Mouse (Mus musculus) heart, adult 2 months (tissue): ENCODE data around the gene Prss42. TPM values are rescaled to one million over a fixed set of nuclear protein-coding genes. Genes with fewer than 3 reads are reported as not detected.

ENCODE experiments used
- DNase-seq, 2 experiments: peaks; one replicate each; pipeline ENCODE4 v3.0.0; 2021
- H3K27ac ChIP-seq: fragments of 200-600 bp; 2 replicates; pipeline ENCODE4 v1.8.1; 2022
- H3K27me3 ChIP-seq: fragments of 200-500 bp; 2 replicates; pipeline ENCODE4 v1.6.1; 2012; ENCODE audit warnings: mild to moderate bottlenecking, low read length, inconsistent platforms, mixed read lengths; ENCODE audit not compliant: control insufficient read depth, insufficient read depth
- H3K36me3 ChIP-seq: fragments of 200-500 bp; 2 replicates; pipeline ENCODE4 v1.6.1; 2012; ENCODE audit warnings: low read length, inconsistent platforms; ENCODE audit not compliant: control insufficient read depth, insufficient read depth
- H3K4me1 ChIP-seq: fragments of 200-500 bp; 2 replicates; pipeline ENCODE4 v1.6.1; 2011; ENCODE audit warnings: low read length; ENCODE audit not compliant: control insufficient read depth, insufficient read depth
- H3K4me3 ChIP-seq: fragments of 200-600 bp; 2 replicates; pipeline ENCODE4 v1.8.1; 2022
- H3K79me2 ChIP-seq: fragments of 200-500 bp; replicated peaks from 2 replicates; pipeline ENCODE4 v1.6.1; 2012; ENCODE audit warnings: mild to moderate bottlenecking, inconsistent platforms, low read length, moderate library complexity, mixed read lengths; ENCODE audit not compliant: control insufficient read depth, insufficient read depth
- H3K9ac ChIP-seq: fragments of 200-500 bp; 2 replicates; pipeline ENCODE4 v1.6.1; 2012; ENCODE audit warnings: low read depth, mild to moderate bottlenecking, control low read depth, inconsistent platforms, low read length, mixed read lengths
- CTCF ChIP-seq: fragments of 200-600 bp; IDR thresholded peaks from 2 replicates; pipeline ENCODE4 v1.8.1; 2022; ENCODE audit warnings: antibody characterized with exemption, mild to moderate bottlenecking, moderate library complexity
- EP300 ChIP-seq: fragments of 200-500 bp; IDR thresholded peaks from 2 replicates; pipeline ENCODE4 v1.6.1; 2011; ENCODE audit warnings: low read depth, low read length, control low read depth; ENCODE audit not compliant: insufficient read depth
- POLR2A ChIP-seq: fragments of 200-500 bp; IDR thresholded peaks from 2 replicates; pipeline ENCODE4 v1.6.1; 2011; ENCODE audit warnings: mild to moderate bottlenecking, low read depth, low read length, control low read depth; ENCODE audit not compliant: insufficient read depth
- WGBS: fragments of 180-500 bp; shearing (Covaris S2); methylation state at CpG from one replicate; pipeline ENCODE4 v1.1.7; 2018; 5-methylcytosine and 5-hydroxymethylcytosine counted together
- intact Hi-C: fragments of 180-260 bp; cut with DNase I; formaldehyde crosslinking; loops from one replicate; pipeline ENCODE4 v1.15.1; 2025
- polyA plus RNA-seq: library from polyadenylated mRNA; depleted of rRNA; stranded (reverse); fragments of >200 nt; gene quantifications from 2 replicates; pipeline ENCODE4 v1.2.3, GENCODE M21; 2012
- total RNA-seq, 2 experiments: library from RNA; stranded (reverse); gene quantifications; 2 replicates each; pipeline ENCODE4 v1.2.3; 2021

Prss42 gene
- total and polyA plus RNA-seq, 3 experiments = not detected

DNA sequence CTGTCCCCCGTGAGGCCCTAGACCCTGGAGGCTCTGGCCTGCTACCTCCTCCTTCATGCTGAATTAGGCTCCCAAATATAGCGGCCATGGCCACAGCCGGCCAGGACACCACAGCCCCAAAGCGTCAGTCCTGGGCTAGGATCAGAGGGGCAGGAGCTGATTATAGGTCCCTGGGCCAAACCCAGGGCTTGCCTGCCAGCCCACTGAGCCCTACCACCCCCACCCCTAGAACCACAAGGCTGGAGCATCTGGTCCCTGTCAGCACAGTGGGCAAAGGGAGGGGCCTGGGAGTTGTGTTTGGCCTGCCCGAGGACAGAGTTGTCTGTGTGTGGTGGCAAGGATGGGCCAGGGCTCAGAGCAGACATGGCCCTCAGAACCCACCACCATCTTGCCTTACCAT is 40.1 kb upstream of the Prss42 start:
- WGBS = 84% methylated on average over 5 of the region's 5 CpGs
- no peaks in the 10 kb centered on the region for H3K27me3 ChIP-seq
- H3K9ac ChIP-seq = no peak overlapping the region
- TF ChIP-seq CTCF = no peak
- TF ChIP-seq EP300 = no peak
- TF ChIP-seq POLR2A = no peak
- H3K27ac ChIP-seq = peak overlapping the region; percentile 65
- no peak overlapping the region for H3K4me3 ChIP-seq
- peaks cover 10% of the 10 kb centered on the region for H3K4me1 ChIP-seq
- intact Hi-C loops = loop anchor here (2.0 kb wide), 1 partner anchor 21 kb away; no protein-coding TSS in a partner anchor
- H3K79me2 ChIP-seq = no peaks in the 10 kb centered on the region
- no peak for DNase-seq
- H3K36me3 ChIP-seq = no peaks in the 10 kb centered on the region

DNA sequence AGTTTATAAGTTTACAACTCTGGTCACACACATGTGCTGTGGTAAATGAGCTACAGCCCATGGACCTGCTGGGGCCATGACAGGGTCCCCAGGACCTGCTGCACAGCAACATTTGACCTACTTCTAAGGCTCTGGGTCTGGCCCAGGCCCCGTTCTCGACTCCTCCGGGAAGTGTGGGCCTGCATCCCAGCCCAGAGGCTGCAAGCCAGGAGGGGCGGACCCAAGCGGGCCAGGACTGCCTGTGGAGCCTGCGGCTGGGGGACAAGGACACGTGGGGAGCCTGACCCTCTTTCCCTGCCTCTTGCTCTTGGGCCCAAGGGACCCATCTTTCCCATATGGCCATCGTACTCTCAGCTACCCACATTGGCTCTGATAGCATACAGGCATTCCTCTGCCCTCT is 39.4 kb upstream of the Prss42 start:
- Histone ChIP-seq H3K4me3 (no peak overlapping the region), H3K36me3 (no peaks in the 10 kb centered on the region), H3K27me3 (no peaks in the 10 kb centered on the region), H3K79me2 (no peaks in the 10 kb centered on the region), H3K27ac (peak overlapping the region; percentile 65), H3K4me1 (peaks cover 9% of the 10 kb centered on the region), H3K9ac (no peak overlapping the region)
- intact Hi-C loops = loop anchor here (1.0 to 2.0 kb wide), 3 partner anchors 20 to 42 kb away; no protein-coding TSS in a partner anchor
- peak; percentile 91 to 93 for DNase-seq
- no peak for TF ChIP-seq CTCF
- TF ChIP-seq EP300 = no peak
- no peak for TF ChIP-seq POLR2A
- 17% methylated on average over 8 of the region's 8 CpGs for WGBS

DNA sequence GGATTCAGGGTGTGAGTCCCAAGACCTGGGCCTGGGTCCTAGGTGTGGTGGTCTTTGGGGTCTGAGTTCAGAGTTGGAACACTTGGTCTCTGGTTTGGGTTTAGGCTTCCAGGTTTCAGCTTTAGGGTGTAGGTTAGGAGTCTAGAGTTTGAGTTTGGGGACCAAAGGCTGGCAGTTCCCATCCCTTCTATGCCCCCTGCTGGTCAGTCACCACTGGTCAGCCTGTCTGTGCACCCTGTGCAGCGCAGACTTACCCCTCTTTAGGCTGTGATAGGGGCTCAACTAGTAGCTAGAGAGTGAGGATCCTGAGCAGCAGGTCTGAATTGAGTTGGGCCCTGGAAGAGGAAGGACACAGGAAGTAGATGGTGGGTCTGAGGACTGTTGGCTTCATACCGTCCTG is 38.7 kb upstream of the Prss42 start:
- Histone ChIP-seq H3K27ac (peak overlapping the region; percentile 65), H3K9ac (no peak overlapping the region), H3K4me1 (peaks cover 9% of the 10 kb centered on the region), H3K27me3 (no peaks in the 10 kb centered on the region), H3K4me3 (no peak overlapping the region), H3K36me3 (no peaks in the 10 kb centered on the region), H3K79me2 (no peaks in the 10 kb centered on the region)
- DNase-seq = peak; percentile 67 to 69
- WGBS = 42% methylated on average over 2 of the region's 2 CpGs
- intact Hi-C loops = loop anchor here (1.0 to 2.0 kb wide), 3 partner anchors 20 to 43 kb away; no protein-coding TSS in a partner anchor
- no peak for TF ChIP-seq POLR2A
- TF ChIP-seq EP300 = 0 out of 2 replicates have a peak, but pooled peaks have one; percentile 67
- peak; percentile 88 for TF ChIP-seq CTCF

DNA sequence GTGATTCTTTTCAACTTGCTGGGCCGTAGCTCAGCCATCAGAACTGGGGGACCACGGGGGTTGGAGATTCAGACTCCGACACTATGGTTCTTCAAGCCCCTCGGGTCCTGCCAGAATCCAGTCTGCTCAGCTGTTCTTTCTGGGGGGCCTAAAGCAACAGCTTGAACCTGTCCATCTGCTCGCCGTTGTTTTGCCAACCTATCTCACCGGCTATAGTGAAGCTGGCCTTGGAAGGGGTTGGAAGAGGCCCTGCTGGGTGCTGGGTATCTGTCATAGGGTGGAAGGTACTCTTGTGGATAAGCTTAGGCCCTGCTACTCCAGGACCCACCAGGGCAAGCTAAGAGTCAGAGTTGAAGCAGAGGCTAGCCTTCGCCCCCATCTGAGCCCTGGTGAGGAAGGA is 37.1 kb upstream of the Prss42 start:
- Histone ChIP-seq H3K4me1 (peaks cover 9% of the 10 kb centered on the region), H3K36me3 (no peaks in the 10 kb centered on the region), H3K27me3 (no peaks in the 10 kb centered on the region), H3K9ac (no peak overlapping the region), H3K27ac (no peak overlapping the region), H3K79me2 (no peaks in the 10 kb centered on the region), H3K4me3 (no peak overlapping the region)
- TF ChIP-seq POLR2A = no peak
- no peak for TF ChIP-seq CTCF
- no peak for TF ChIP-seq EP300
- intact Hi-C loops = no loop called here
- WGBS = 84% methylated on average over 8 of the region's 8 CpGs
- DNase-seq = no peak

DNA sequence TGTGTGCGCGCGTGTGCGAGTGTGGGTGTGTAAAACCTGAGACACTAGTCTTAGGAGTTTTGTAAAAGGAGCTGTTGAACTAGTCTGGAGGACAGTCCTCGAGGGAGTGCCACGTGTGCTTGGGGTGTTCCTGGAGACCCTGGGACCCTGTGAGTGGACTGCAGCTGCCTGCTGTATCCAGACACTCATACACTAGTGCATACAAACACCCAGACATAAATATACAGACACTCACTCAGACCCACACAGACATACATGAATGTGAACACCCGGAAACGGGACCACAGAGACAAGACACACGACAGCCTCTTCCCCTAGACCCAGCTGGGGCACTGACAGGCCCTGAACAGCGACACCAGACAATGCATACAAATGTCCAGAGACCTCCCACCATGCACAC is 35.2 kb upstream of the Prss42 start:
- TF ChIP-seq POLR2A (no peak), EP300 (no peak), CTCF (no peak)
- H3K36me3 ChIP-seq = no peaks in the 10 kb centered on the region
- no peaks in the 10 kb centered on the region for H3K27me3 ChIP-seq
- H3K27ac ChIP-seq = peak overlapping the region; percentile 79
- DNase-seq = no peak
- H3K9ac ChIP-seq = peak overlapping the region; percentile 58
- H3K79me2 ChIP-seq = no peaks in the 10 kb centered on the region
- H3K4me1 ChIP-seq = peaks cover 9% of the 10 kb centered on the region
- intact Hi-C loops = no loop called here
- peak overlapping the region; percentile 32 for H3K4me3 ChIP-seq
- 78% methylated on average over 10 of the region's 10 CpGs for WGBS

DNA sequence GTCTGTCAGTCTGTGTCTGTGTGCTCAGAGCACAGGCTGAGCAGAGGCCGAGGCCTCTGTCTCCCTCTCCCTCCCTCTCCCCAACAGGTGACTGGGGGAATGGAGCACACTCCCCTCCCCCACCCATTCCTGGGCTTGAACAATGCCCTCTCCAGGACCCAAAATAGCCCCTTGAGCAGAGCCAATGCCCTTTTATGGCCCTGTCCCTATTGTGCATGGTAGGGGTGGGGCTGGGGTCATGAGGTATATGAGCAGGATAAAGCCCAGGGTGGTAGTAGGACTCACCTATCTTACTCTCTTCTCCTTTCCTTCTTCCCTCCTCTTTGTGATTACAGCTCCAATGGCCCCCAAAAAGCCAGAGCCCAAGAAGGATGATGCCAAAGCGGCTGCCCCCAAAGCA is 34.6 kb upstream of the Prss42 start:
- Histone ChIP-seq H3K79me2 (no peaks in the 10 kb centered on the region), H3K4me3 (peak overlapping the region; percentile 54), H3K36me3 (no peaks in the 10 kb centered on the region), H3K9ac (peak overlapping the region; percentile 78), H3K27me3 (no peaks in the 10 kb centered on the region), H3K4me1 (peaks cover 4% of the 10 kb centered on the region), H3K27ac (peak overlapping the region; percentile 95)
- intact Hi-C loops = no loop called here
- TF ChIP-seq CTCF (no peak), POLR2A (peak; percentile 90), EP300 (peak; percentile 89)
- DNase-seq = peak in 1 of 2 experiments; percentile 82
- WGBS = 50% methylated on average over 2 of the region's 2 CpGs
